Mouse (Mus musculus): Measurements from ENCODE around the gene Mrgpre. TPM values are rescaled to one million over a fixed set of nuclear protein-coding genes. Genes with fewer than 3 reads are reported as not detected.

The Mrgpre gene
- polyA plus RNA-seq, 1 experiment from 2014 or later = 0.90 TPM

DNA sequence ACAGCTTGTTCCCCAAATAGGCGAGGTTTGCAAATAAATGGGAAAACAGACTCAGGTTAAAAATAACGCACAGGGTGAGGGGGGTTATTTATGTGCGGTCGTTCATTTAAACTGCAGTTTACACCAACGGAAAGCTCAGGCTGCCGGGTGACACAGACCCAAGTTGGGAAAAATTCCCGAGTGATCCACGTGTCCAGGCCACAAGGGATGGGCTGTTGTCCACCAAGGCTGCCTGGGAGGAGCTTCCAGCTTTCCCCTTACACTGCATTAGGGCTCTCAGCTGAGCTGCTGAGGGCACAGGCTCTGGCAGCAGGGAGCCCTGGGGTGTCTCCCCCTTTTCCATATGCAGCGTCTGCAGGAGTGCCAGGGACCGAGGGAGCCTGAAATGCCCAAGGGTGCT, 54.4 kb downstream of the Mrgpre start:
- Histone ChIP-seq H3K4me1 (0 out of 2 replicates have a peak, but pooled peaks cover 3% of the 10 kb centered on the region), H3K9ac (no peak overlapping the region), H3K36me3 (0 out of 2 replicates have a peak, but pooled peaks cover 5% of the 10 kb centered on the region), H3K9me3 (no peaks in the 10 kb centered on the region), H3K4me3 (replicated peaks) (no peak overlapping the region), H3K27ac (no peak overlapping the region), H3K4me2 (no peak overlapping the region), H3K27me3 (replicated peaks) (no peaks in the 10 kb centered on the region)
- ATAC-seq (ENCODE audit: insufficient read depth, low FRiP score, low read depth) = no peak
- 60% methylated on average over 10 of the region's 10 CpGs for WGBS

Small RNAs within 50 kb of the gene (microRNA-seq; reads per million reads assigned to microRNA genes)
- gene Gm22064 = not detected

Other genes starting within 250 kb of the Mrgpre start
- 185 and 205 TPM in 2 replicates for gene Nap1l4, start 235.4 kb downstream of the Mrgpre start, polyA plus RNA-seq (2015; fragmentation: Nextera tagmentation; extraction: Ambion mirVana)
- 67.5 and 73.2 TPM in 2 replicates for gene Cars, start 184.4 kb downstream of the Mrgpre start, polyA plus RNA-seq (2015; fragmentation: Nextera tagmentation; extraction: Ambion mirVana)
- 0.32 and 0.48 TPM in 2 replicates for gene Tnfrsf26, start 155.8 kb downstream of the Mrgpre start, polyA plus RNA-seq (2015; fragmentation: Nextera tagmentation; extraction: Ambion mirVana)
- 5.7 and 6.8 TPM in 2 replicates for gene Tnfrsf22, start 134.8 kb downstream of the Mrgpre start, polyA plus RNA-seq (2015; fragmentation: Nextera tagmentation; extraction: Ambion mirVana)
- 1.9 and 3.4 TPM in 2 replicates for gene Tnfrsf23, start 98.6 kb downstream of the Mrgpre start, polyA plus RNA-seq (2015; fragmentation: Nextera tagmentation; extraction: Ambion mirVana)
- 34.4 and 36.5 TPM in 2 replicates for gene Osbpl5, start 27.5 kb downstream of the Mrgpre start, polyA plus RNA-seq (2015; fragmentation: Nextera tagmentation; extraction: Ambion mirVana)
- not detected in 2 replicates for gene Mrgprg, start 17.5 kb downstream of the Mrgpre start, polyA plus RNA-seq (2015; fragmentation: Nextera tagmentation; extraction: Ambion mirVana)
- 9.8 and 12.3 TPM in 2 replicates for gene Nadsyn1, start 38.3 kb upstream of the Mrgpre start, polyA plus RNA-seq (2015; fragmentation: Nextera tagmentation; extraction: Ambion mirVana)
- 49.9 and 51.1 TPM in 2 replicates for gene Dhcr7, start 38.6 kb upstream of the Mrgpre start, polyA plus RNA-seq (2015; fragmentation: Nextera tagmentation; extraction: Ambion mirVana)
- not detected in 2 replicates for gene Gm498, start 82.3 kb upstream of the Mrgpre start, polyA plus RNA-seq (2015; fragmentation: Nextera tagmentation; extraction: Ambion mirVana)
- gene Shank2, start 217.4 kb upstream of the Mrgpre start, polyA plus RNA-seq (2015; fragmentation: Nextera tagmentation; extraction: Ambion mirVana) = 2.1 and 2.3 TPM in 2 replicates